Comparison of ENCODE assay signal across 11 mouse cellular contexts in the genomic region with DNA sequence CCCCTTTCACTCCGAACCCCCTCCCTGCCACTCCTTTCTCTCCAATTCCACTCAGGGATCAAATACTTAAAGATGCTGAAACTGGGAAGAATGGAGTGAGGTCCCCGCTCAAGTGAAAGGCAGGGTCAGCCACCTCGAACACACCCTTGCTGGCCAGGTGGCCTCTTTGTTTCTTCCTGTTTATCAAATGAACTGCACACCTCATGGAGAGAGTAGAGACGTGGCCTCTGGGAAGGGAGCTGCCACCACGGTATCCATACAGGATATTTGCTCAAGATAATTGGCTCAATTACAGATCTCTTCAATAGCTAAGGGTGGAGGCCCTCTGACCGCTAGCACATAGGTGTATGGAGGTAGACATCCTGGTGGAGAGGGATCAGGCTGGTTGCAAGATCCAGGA.
"Had no signal": no experiment of that assay in that cellular context is flagged by ENCODE, and none has a peak within 500 bp of the region (broad histone marks: within the 10 kb centered on the region; RNA-seq: fewer than 3 reads in every experiment).

No protein-coding gene starts in this region.

- H3K36me3 ChIP-seq: liver, embryonic 13.5 days had no signal

- H3K27ac ChIP-seq: left cerebral cortex, adult 2 months; liver, embryonic 13.5 days had no signal

- H3K4me2 ChIP-seq: liver, embryonic 13.5 days; midbrain, embryonic 11.5 days had no signal

- H3K4me3 ChIP-seq: left cerebral cortex, adult 2 months; liver, embryonic 13.5 days had no signal

- H3K9ac ChIP-seq: liver, embryonic 13.5 days had no signal

- DNase-seq: kidney, adult 18-20 months; kidney, adult 9 months; kidney, postnatal 14 days; kidney, postnatal 4 days; layer of hippocampus, adult 9-11 months; liver, embryonic 13.5 days; lung, adult 2 months; lung, postnatal 14 days; midbrain, embryonic 14.5 days had no signal
